Mouse (Mus musculus) mouse trophoblast stem cell (cell line): ENCODE results near the gene Olfr805.

Experiments used
- in situ Hi-C, 2 experiments: fragments of 300-500 bp; cut with MseI, MboI; formaldehyde crosslinking; loops; 2 replicates in 1 of 2; 3 replicates in 1 of 2; pipeline ENCODE4 v1.15.1; 2025

Gene Olfr805

DNA sequence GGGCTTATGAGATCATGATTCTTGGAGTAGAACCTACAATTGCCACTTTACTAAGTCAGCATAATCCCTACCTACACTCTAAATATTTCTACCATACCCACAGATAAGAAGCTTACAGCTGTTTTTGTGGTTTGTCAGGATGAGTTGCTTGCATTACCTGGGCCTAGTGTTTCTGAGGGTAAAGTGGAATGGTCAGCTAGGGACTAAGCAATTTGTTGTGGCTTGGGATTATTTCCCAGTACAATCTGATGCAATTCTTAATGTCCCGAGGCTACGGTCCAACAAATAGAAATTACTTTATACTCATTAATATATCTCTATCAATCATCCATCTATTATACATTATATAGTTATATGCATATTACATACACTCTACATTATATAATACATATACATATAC, at the start of gene Olfr805:
Gene Olfr805 (minus strand): TSS at position 101 of the 400 bp plus-strand sequence.
- in situ Hi-C loops, result no loop called here

DNA sequence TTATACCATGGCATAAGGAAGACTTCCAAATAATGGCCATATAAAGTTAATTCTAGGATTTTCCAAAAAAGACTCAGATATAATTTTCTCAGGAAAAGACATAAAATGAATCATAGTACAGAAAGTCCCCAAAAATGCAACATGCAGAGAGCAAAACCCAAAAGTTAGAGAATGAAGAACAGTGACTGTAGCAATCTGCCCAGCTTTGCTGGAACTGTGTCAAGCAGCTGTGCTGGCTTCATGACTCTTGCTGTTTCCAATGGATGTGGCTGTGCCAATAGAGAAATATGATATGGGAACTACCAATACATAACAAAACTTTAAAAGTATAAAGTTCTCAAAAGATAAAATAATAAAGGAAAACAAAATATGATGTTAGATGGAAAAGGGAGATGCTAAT, 48.9 kb upstream of the Olfr805 start:
- in situ Hi-C loops, result no loop called here

DNA sequence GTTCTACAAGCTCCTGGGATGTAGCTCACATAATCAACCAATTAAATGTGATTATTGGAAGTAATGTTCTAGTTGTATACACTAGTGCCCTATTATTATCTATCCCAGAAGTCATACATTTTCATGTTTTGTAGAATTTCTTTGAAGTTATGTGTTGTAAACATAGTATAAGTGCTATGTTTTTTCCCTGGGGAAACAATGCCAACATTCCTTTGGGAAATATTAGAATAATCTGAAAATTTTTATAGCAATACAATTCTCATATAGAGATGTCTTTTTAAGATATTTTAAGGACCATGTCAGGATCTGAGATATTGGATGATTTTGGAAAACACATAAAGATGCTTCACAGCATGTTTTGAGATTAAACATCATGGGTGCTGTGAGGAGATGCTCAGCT, 45.2 kb upstream of the Olfr805 start, which contains the start of gene Olfr809:
Gene Olfr809 (plus strand): TSS at position 301 of the 400 bp plus-strand sequence.
- in situ Hi-C loops, result no loop called here

DNA sequence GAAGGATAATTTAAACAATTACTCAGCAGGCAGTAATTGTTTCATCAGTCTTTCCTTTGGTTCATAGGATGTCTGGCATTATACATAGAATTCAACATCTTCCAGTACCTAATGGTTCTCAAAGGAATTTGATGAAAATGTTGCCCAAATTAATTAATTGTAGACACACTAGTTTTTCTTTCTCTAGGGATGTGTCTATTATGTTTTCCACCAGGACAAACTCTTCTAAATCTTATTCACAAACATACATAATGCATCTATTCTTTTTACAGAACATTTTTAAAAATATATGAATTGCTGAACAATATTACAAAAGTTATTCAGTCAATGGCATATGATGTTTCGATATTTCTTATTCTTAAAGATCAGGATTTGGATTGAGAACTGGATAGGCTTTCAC, 36.0 kb upstream of the Olfr805 start, which contains the start of gene Olfr808:
Gene Olfr808 (plus strand): TSS at position 301 of the 400 bp plus-strand sequence.
- in situ Hi-C loops, result no loop called here

DNA sequence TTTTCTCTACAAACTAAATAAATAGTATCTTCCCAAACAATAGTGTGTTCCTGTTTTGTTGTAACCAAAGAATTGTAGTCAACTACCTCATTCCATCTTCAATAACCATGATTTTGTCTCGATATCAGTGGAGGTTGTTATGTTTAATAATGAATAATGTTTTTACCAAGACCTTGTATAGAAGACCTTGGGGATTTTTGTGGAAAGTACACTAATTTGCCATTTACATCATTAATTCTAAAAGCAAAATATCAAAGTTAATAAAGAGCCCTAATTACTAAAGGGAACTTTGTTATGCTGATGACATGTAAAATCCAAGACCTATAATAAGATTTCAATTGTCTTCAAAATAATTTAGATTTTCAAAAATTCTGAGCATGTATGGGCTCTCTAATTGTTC, 28.5 kb upstream of the Olfr805 start, which contains the start of gene Olfr807:
Gene Olfr807 (minus strand): TSS at position 101 of the 400 bp plus-strand sequence.
- in situ Hi-C loops, result no loop called here

DNA sequence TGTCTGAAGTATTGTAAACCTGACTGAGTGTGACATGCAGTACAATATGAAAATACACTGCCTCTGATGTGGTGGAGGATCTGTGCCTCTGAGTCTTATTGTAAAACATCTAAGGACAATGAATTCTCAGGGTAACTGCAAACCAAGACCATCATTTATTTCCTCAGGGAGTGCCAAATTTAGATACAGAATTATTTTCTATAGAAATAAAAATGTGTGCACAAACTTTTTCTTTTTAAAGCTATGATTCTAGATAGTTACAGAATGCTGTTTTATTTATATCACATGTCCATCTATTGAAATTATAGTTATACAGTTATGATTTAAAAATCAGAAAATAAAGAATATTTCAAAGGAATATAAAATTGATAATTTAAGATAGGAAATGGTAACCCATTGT, 12.6 kb upstream of the Olfr805 start, which contains the start of gene Olfr806:
Gene Olfr806 (minus strand): TSS at position 101 of the 400 bp plus-strand sequence.
- in situ Hi-C loops, result no loop called here

DNA sequence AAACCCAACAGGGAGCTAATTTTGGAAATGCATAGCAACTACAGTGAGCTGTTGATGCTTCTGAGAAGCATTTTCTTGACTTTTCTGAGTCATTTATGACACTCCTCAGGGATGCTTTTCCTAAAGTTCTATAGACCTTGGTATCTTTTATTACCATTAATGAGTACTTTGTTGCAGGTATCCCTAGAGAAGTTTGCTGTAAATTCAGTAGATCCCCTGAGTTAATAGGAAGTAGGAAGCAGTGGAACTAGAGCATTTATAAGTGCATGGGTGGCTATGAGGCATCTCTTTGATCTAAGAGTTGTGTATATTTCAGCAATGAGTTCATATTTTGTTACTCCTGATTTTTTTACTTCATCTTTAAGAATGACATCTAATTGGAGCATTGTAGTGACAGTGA, 26.3 kb downstream of the Olfr805 start, which contains the start of gene Olfr804:
Gene Olfr804 (plus strand): TSS at position 301 of the 400 bp plus-strand sequence.
- in situ Hi-C loops, result no loop called here

DNA sequence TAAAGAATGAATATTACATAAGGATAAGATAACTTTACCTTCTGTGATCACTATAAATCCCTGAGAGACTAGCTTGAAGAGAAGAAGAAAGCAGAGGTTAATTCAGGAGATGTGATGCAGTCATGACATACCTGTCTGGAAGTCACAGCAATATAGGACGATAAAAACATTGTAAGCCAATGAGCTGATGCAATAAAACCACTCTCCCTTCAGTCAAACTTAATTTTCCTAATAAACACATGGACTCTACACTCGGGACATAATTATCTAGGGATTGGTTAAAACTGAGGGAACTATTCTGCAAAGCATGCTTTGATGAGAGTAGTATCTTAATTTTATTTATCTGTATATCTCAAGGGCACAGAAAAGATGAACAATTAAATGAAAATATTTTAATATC, 35.0 kb downstream of the Olfr805 start, which contains the start of gene Olfr803:
Gene Olfr803 (minus strand): TSS at position 101 of the 400 bp plus-strand sequence.
- in situ Hi-C loops, result no loop called here

DNA sequence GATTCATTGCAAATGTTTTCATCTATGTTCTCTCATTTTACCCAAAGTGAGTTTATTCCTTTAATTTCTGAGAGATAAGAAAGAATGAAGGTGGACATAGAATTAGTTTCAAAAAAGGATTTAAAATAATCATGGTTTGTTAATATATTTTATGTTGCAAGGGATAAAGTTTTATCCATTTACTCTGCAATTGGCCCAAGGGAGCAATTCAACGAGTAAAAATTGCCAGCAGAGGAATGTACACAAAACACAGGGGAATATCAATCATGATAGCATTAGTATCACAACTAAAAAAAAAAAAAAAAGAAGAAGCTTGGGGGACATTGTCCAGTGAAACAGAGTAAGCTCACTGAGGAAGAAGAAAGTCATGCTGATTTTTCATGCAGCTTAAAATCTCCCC, 41.1 kb downstream of the Olfr805 start, which contains the start of gene Olfr802:
Gene Olfr802 (minus strand): TSS at position 101 of the 400 bp plus-strand sequence.
- in situ Hi-C loops, result no loop called here

DNA sequence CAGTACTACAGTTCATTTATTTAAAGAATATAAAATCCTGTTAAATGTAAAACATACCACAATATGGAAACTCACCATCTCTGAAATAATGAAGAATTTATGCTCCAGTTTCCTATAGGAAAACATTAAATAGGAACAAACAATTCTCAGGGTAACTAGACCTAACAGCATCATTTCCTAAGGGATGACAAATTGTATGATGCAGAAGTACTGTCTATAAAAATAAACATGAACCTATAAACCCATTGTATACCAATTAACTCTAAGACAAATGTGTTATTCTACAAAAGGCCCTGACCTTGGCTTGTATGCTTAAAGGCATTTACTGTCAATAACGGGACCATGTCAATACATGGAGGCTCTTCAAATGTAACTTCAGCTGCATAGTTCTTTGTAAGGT, 55.4 kb downstream of the Olfr805 start, which contains the start of gene Olfr801:
Gene Olfr801 (minus strand): TSS at position 101 of the 400 bp plus-strand sequence.
- in situ Hi-C loops, result no loop called here
